Mouse (Mus musculus) right cerebral cortex, adult 18-20 months (tissue): ENCODE results near the gene Cabp2.
"Not testable (repeated sequence)": the region's sequence is repeated elsewhere in the genome, so short reads cannot be mapped to it uniquely, and the experiment has no call there.

Experiments used
- DNase-seq: peaks from one replicate; pipeline ENCODE4 v3.0.0; 2022; ENCODE audit warnings: mixed read lengths

Gene Cabp2

GRCm38 (mm10) chr19:4125741-4126696 is 44.6 kb downstream of the Cabp2 start, which contains the start of gene Aip:
TSS of gene Aip (minus strand) at chr19:4125858.
- peak; percentile 99 for DNase-seq

GRCm38 (mm10) chr19:4126759-4127495 is 45.5 kb downstream of the Cabp2 start:
- DNase-seq, result peak; percentile 36

- no peak for DNase-seq
Observed at GRCm38 (mm10) chr19:4129462-4129861, 48.1 kb downstream of the Cabp2 start.

GRCm38 (mm10) chr19:4130106-4130505 is 48.7 kb downstream of the Cabp2 start:
- no peak for DNase-seq

GRCm38 (mm10) chr19:4131075-4131474 is 49.7 kb downstream of the Cabp2 start:
- DNase-seq, result no peak

GRCm38 (mm10) chr19:4131768-4132167 is 50.4 kb downstream of the Cabp2 start:
- no peak for DNase-seq

GRCm38 (mm10) chr19:4134354-4134753 is 53.0 kb downstream of the Cabp2 start:
- DNase-seq, result no peak

- DNase-seq, result not testable (repeated sequence)
Observed at GRCm38 (mm10) chr19:4135229-4135962, 54.0 kb downstream of the Cabp2 start.

- not testable (repeated sequence) for DNase-seq
Observed at GRCm38 (mm10) chr19:4135963-4136345, 54.6 kb downstream of the Cabp2 start.

- DNase-seq, result no peak
Observed at GRCm38 (mm10) chr19:4136463-4136862, 55.1 kb downstream of the Cabp2 start.
